Comparison of ENCODE assay signal across 8 mouse cellular contexts in genomic region chr2:51144380-51145120, GRCm38 (mm10). TPM values are rescaled to one million over a fixed set of nuclear protein-coding genes. Genes with fewer than 3 reads are reported as not detected.
DNase-seq lines count a peak whose midpoint lies in the region; ATAC-seq and TF ChIP-seq lines count a peak whose summit lies in the region.

No protein-coding gene starts in this region.

- peak overlapping the region; percentile 29 for H3K4me3 ChIP-seq in lung, embryonic 14.5 days (ENCODE audit: low read depth, low read length)
- H3K4me3 ChIP-seq in forebrain, embryonic 13.5 days, result peak overlapping the region; percentile 99
- peak overlapping the region; percentile 97 for H3K4me3 ChIP-seq in neural tube, embryonic 13.5 days

- peaks cover 10% of the 10 kb centered on the region; the same call in 1 of the 2 replicates for H3K36me3 ChIP-seq in lung, embryonic 14.5 days (ENCODE audit: insufficient read depth)
- peaks cover 14% of the 10 kb centered on the region for H3K36me3 ChIP-seq in forebrain, embryonic 13.5 days (ENCODE audit: poor library complexity, severe bottlenecking)
- 0 out of 2 replicates have a peak, but pooled peaks cover 6% of the 10 kb centered on the region for H3K36me3 ChIP-seq in neural tube, embryonic 13.5 days

- H3K9me3 ChIP-seq in lung, embryonic 14.5 days (ENCODE audit: low read depth, low read length), result no peaks in the 10 kb centered on the region
- H3K9me3 ChIP-seq in forebrain, embryonic 13.5 days (replicated peaks), result no peaks in the 10 kb centered on the region
- no peaks in the 10 kb centered on the region for H3K9me3 ChIP-seq in neural tube, embryonic 13.5 days

- H3K27me3 ChIP-seq in lung, embryonic 14.5 days (ENCODE audit: insufficient read depth, low read length), result no peaks in the 10 kb centered on the region
- H3K27me3 ChIP-seq in forebrain, embryonic 13.5 days, result no peaks in the 10 kb centered on the region
- no peaks in the 10 kb centered on the region for H3K27me3 ChIP-seq in neural tube, embryonic 13.5 days

- DNase-seq in lung, embryonic 14.5 days, result peak; percentile 52
- DNase-seq in lung, postnatal 10 days, result no peak
- peak; percentile 36 to 39 for DNase-seq in kidney, postnatal 25 days
- no peak for DNase-seq in embryo, embryonic 10.5 days (ENCODE audit: low spot score)
- DNase-seq in thymus, postnatal 0 days (ENCODE audit: low spot score), result no peak
- no peak for DNase-seq in left cerebral cortex, postnatal 14 days (ENCODE audit: low spot score in 2 of 2)

- peak overlapping the region; percentile 76 for H3K4me2 ChIP-seq in lung, embryonic 14.5 days
- H3K4me2 ChIP-seq in forebrain, embryonic 13.5 days, result peak overlapping the region; percentile 72
- peak overlapping the region; percentile 75 for H3K4me2 ChIP-seq in neural tube, embryonic 13.5 days

- peak overlapping the region; percentile 46; the same call in 1 of the 2 replicates for H3K27ac ChIP-seq in lung, embryonic 14.5 days (ENCODE audit: low read depth)
- no peak overlapping the region for H3K27ac ChIP-seq in forebrain, embryonic 13.5 days
- peak overlapping the region; percentile 54 for H3K27ac ChIP-seq in neural tube, embryonic 13.5 days (replicated peaks)

- H3K4me1 ChIP-seq in lung, embryonic 14.5 days (ENCODE audit: insufficient read depth), result peaks cover 44% of the 10 kb centered on the region
- peaks cover 61% of the 10 kb centered on the region for H3K4me1 ChIP-seq in forebrain, embryonic 13.5 days
- peaks cover 65% of the 10 kb centered on the region for H3K4me1 ChIP-seq in neural tube, embryonic 13.5 days (replicated peaks)

- intact Hi-C loops in left cerebral cortex, postnatal 14 days (cut with DNase I), result loop anchor here (5.0 kb wide), 2 partner anchors 172 to 837 kb away; no protein-coding TSS in a partner anchor

- peak overlapping the region; percentile 31; the same call in 1 of the 2 replicates for H3K9ac ChIP-seq in lung, embryonic 14.5 days
- peak overlapping the region; percentile 66 for H3K9ac ChIP-seq in forebrain, embryonic 13.5 days
- H3K9ac ChIP-seq in neural tube, embryonic 13.5 days, result peak overlapping the region; percentile 63

- ATAC-seq in lung, embryonic 14.5 days (ENCODE audit: insufficient read depth), result no peak
- no peak for ATAC-seq in forebrain, embryonic 13.5 days
- no peak for ATAC-seq in neural tube, embryonic 13.5 days (ENCODE audit: low read depth)

- TF ChIP-seq CTCF in lung, embryonic 14.5 days (IDR thresholded peaks at IDR 0.05; ENCODE audit: low read depth), result no peak

- 44% methylated on average over 6 of the region's 6 CpGs for WGBS in lung, embryonic 14.5 days
- 33% methylated on average over 6 of the region's 6 CpGs for WGBS in forebrain, embryonic 13.5 days
- 36% methylated on average over 6 of the region's 6 CpGs for WGBS in neural tube, embryonic 13.5 days

RNA-seq across cellular contexts. Expression of gene Rnd3, which starts 4.4 kb away (rescaled TPM):
- 69.4 and 69.5 TPM in 2 replicates for polyA plus RNA-seq in lung, embryonic 14.5 days (2014; fragmentation: Nextera tagmentation; extraction: Ambion mirVana)
- 199 and 207 TPM in 2 replicates for polyA plus RNA-seq in forebrain, embryonic 13.5 days (2015; fragmentation: Nextera tagmentation; extraction: Ambion mirVana)
- polyA plus RNA-seq in neural tube, embryonic 13.5 days (2015; fragmentation: Nextera tagmentation; extraction: Ambion mirVana), result 158 and 171 TPM in 2 replicates
- polyA plus RNA-seq in thymus, postnatal 0 days (2015; fragmentation: Nextera tagmentation; extraction: Ambion mirVana), result 7.4 and 7.8 TPM in 2 replicates
- total RNA-seq in left cerebral cortex, postnatal 14 days (2021), result 10 to 100 TPM; 17.6 to 22.8 TPM

Comparison
In these comparisons a context has a peak if more than half of its experiments do, and no peak if none do; other contexts are left out.
1. DNase-seq: peak in lung, embryonic 14.5 days (single experiment) and kidney, postnatal 25 days (2 of 2); none in lung, postnatal 10 days (single experiment), embryo, embryonic 10.5 days (single experiment), thymus, postnatal 0 days (single experiment) and left cerebral cortex, postnatal 14 days (0 of 2).
2. H3K4me3 ChIP-seq: peak in every context shown above with its lines; median percentile 99 in forebrain, embryonic 13.5 days; 97 in neural tube, embryonic 13.5 days; 29 in lung, embryonic 14.5 days.
3. Peak in every context shown above with its lines, with median percentiles within 50 percentile points of each other: H3K4me2 ChIP-seq and H3K9ac ChIP-seq.